Mouse (Mus musculus) midbrain, embryonic 15.5 days (tissue): ENCODE results near the gene Ralgds. TPM values are rescaled to one million over a fixed set of nuclear protein-coding genes. Genes with fewer than 3 reads are reported as not detected.

Experiments
- ATAC-seq: fragments of 200-750 bp; cut with Nextera tagmentation; replicated peaks from 2 replicates; pipeline ENCODE4 v1.8.0; 2017; ENCODE audit warnings: moderate TSS enrichment
- H3K27ac ChIP-seq: fragments of 300-500 bp; sonication (generic); 2 replicates; pipeline ENCODE4 v1.5.1; 2015; ENCODE audit warnings: mild to moderate bottlenecking, inconsistent platforms
- H3K27me3 ChIP-seq: fragments of 300-500 bp; sonication (generic); replicated peaks from 2 replicates; pipeline ENCODE4 v1.6.1; 2015; ENCODE audit warnings: inconsistent platforms
- H3K36me3 ChIP-seq: fragments of 300-500 bp; sonication (generic); replicated peaks from 2 replicates; pipeline ENCODE4 v1.6.1; 2015; ENCODE audit warnings: inconsistent platforms
- H3K4me1 ChIP-seq: fragments of 300-500 bp; sonication (generic); 2 replicates; pipeline ENCODE4 v1.6.1; 2015; ENCODE audit warnings: inconsistent platforms
- H3K4me2 ChIP-seq: fragments of 300-500 bp; sonication (generic); 2 replicates; pipeline ENCODE4 v1.6.1; 2015; ENCODE audit warnings: inconsistent platforms, mild to moderate bottlenecking, moderate library complexity
- H3K4me3 ChIP-seq: fragments of 300-500 bp; sonication (generic); 2 replicates; pipeline ENCODE4 v1.5.1; 2015; ENCODE audit warnings: mild to moderate bottlenecking, inconsistent platforms
- H3K9ac ChIP-seq: fragments of 300-500 bp; sonication (generic); 2 replicates; pipeline ENCODE4 v1.6.1; 2015; ENCODE audit warnings: mild to moderate bottlenecking, inconsistent platforms
- H3K9me3 ChIP-seq: fragments of 300-500 bp; sonication (generic); 2 replicates; pipeline ENCODE4 v1.6.1; 2016; ENCODE audit warnings: inconsistent platforms
- WGBS: fragments of 180-500 bp; shearing (Covaris S2); methylation state at CpG from one replicate; pipeline ENCODE4 v1.1.7; 2015; ENCODE audit warnings: mixed read lengths; 5-methylcytosine and 5-hydroxymethylcytosine counted together
- polyA plus RNA-seq: library from polyadenylated mRNA; unstranded; fragments of >200 nt; fragmentation: Nextera tagmentation; extraction: Ambion mirVana; gene quantifications from 2 replicates; pipeline ENCODE4 v1.2.1, GENCODE M21; 2015

The Ralgds gene
- polyA plus RNA-seq, 1 experiment from 2014 or later: 92.0 TPM

DNA sequence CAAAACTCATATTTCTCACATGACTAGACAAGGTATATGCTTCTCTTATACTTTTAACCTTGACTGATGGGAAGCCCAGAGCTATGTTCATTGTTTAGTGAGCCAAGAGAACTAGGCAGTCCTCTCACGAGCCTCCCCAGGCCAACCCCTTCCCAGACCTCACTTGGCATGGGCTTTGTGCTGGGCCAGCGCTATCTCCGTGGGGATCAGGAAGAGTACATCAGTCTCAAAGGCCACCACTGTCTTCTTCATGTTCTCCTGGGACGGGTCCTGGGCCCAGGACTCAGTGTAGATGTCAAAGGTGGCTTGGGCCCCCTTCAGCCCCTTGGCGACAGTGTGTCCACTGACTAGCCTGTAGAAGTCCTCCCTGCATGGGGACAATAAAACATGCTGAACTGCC is 44.5 kb downstream of the Ralgds start:
- no peaks in the 10 kb centered on the region for H3K4me1 ChIP-seq
- no peak overlapping the region for H3K4me2 ChIP-seq
- H3K9me3 ChIP-seq: no peaks in the 10 kb centered on the region
- H3K36me3 ChIP-seq: peaks cover 12% of the 10 kb centered on the region
- no peaks in the 10 kb centered on the region for H3K27me3 ChIP-seq
- H3K4me3 ChIP-seq: no peak overlapping the region
- no peak for ATAC-seq
- H3K9ac ChIP-seq: no peak overlapping the region
- WGBS: 84% methylated on average over 5 of the region's 5 CpGs
- no peak overlapping the region for H3K27ac ChIP-seq

DNA sequence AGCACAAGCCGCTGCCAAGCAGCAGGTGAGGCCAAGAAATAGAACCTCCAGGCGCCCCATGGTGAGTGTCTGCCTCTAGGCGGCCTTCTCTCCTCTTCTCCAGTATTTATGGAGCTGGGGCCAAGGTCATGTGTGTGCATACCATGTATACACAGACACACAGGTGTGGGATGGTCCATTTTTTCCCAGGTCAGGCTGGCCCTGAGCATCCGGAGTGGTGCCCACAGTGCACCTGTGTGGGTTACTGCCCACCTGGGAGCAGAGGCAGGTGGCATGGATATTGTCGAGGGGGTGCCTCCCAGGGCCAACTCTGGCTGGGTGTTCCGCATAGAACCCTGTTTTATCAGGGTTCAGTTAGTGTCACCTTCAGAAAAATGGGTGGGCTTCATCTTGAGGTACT is 50.4 kb downstream of the Ralgds start, which contains the start of gene Cel:
Gene Cel (minus strand): TSS at position 101 of the 400 bp plus-strand sequence.
- Histone ChIP-seq H3K9me3 (no peaks in the 10 kb centered on the region), H3K4me3 (no peak within 1 kb of the TSS)
- 76% methylated on average over 6 of the region's 6 CpGs for WGBS

GRCm38 (mm10) chr2:28563830-28564229 is 50.9 kb downstream of the Ralgds start:
- H3K27me3 ChIP-seq: no peaks in the 10 kb centered on the region
- no peak overlapping the region for H3K4me2 ChIP-seq
- H3K27ac ChIP-seq: no peak overlapping the region
- H3K9me3 ChIP-seq: no peaks in the 10 kb centered on the region
- no peak overlapping the region for H3K9ac ChIP-seq
- no peak for ATAC-seq
- H3K4me1 ChIP-seq: no peaks in the 10 kb centered on the region
- H3K4me3 ChIP-seq: no peak overlapping the region
- peaks cover 19% of the 10 kb centered on the region for H3K36me3 ChIP-seq

More for the DNA sequence above, 50.4 kb downstream of the Ralgds start, which contains the start of gene Cel:
- no peaks in the 10 kb centered on the region for H3K27me3 ChIP-seq
- ATAC-seq: no peak
- H3K36me3 ChIP-seq: peaks cover 14% of the 10 kb centered on the region
- H3K9ac ChIP-seq: no peak within 1 kb of the TSS
- H3K4me1 ChIP-seq: no peaks in the 10 kb centered on the region
- no peak within 1 kb of the TSS for H3K27ac ChIP-seq
- no peak within 1 kb of the TSS for H3K4me2 ChIP-seq

GRCm38 (mm10) chr2:28564380-28564779 is 51.5 kb downstream of the Ralgds start:
- H3K4me2 ChIP-seq: no peak overlapping the region

DNA sequence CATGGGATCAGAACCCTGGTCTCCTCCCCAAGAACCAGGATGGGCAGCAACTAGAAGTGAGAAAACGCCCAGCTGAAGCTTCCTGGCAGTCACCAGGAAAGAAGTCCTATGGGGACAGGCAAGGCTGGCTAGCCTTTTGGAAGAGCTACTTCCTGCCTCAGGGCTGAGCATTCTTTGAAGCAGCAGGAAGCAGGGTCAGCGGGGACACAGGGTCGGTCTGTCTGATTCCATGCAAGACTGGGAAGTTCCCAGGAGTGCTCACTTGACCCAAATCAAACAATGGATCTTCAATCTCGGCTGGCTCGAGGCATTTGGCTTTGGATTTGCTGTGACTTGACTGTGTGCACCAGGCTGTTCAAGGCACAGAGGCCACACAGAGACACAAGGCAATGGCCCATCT is 53.6 kb downstream of the Ralgds start:
- no peak overlapping the region for H3K4me2 ChIP-seq
- H3K9ac ChIP-seq: no peak overlapping the region
- peaks cover 39% of the 10 kb centered on the region for H3K36me3 ChIP-seq
- WGBS: 76% methylated on average over 5 of the region's 5 CpGs
- H3K4me1 ChIP-seq: no peaks in the 10 kb centered on the region
- no peaks in the 10 kb centered on the region for H3K27me3 ChIP-seq
- ATAC-seq: no peak
- H3K27ac ChIP-seq: no peak overlapping the region
- no peaks in the 10 kb centered on the region for H3K9me3 ChIP-seq
- H3K4me3 ChIP-seq: no peak overlapping the region

More at GRCm38 (mm10) chr2:28564380-28564779, 51.5 kb downstream of the Ralgds start:
- no peak for ATAC-seq
- Histone ChIP-seq H3K9ac (no peak overlapping the region), H3K9me3 (no peaks in the 10 kb centered on the region), H3K36me3 (peaks cover 24% of the 10 kb centered on the region), H3K4me3 (no peak overlapping the region), H3K27ac (no peak overlapping the region), H3K27me3 (no peaks in the 10 kb centered on the region), H3K4me1 (no peaks in the 10 kb centered on the region)
- WGBS: 92% methylated on average over 4 of the region's 4 CpGs

DNA sequence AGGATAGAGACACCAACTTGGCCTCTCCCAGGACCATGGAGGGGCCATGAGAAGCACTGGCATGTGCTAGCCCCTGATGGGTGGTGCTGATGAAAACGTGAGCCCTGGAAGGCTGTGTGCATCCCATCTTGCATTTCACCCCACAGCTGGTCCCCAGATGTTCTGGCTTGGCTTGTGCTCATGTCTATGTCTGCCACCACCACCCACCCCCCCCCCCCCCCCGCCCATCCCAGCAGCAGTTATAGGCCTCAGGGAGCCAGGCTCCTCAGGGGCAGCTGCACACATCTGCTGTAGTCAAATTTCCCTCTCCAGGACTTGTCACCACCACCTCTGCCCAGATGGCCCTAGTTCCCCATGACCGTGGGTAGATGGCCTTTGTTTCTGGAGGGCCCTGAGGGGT is 57.0 kb downstream of the Ralgds start:
- H3K4me2 ChIP-seq: no peak overlapping the region
- no peaks in the 10 kb centered on the region for H3K27me3 ChIP-seq
- ATAC-seq: no peak
- no peak overlapping the region for H3K4me3 ChIP-seq
- no peak overlapping the region for H3K9ac ChIP-seq
- H3K27ac ChIP-seq: no peak overlapping the region
- peaks cover 66% of the 10 kb centered on the region for H3K36me3 ChIP-seq
- WGBS: 79% methylated on average over 2 of the region's 3 CpGs
- H3K4me1 ChIP-seq: no peaks in the 10 kb centered on the region
- H3K9me3 ChIP-seq: no peaks in the 10 kb centered on the region

DNA sequence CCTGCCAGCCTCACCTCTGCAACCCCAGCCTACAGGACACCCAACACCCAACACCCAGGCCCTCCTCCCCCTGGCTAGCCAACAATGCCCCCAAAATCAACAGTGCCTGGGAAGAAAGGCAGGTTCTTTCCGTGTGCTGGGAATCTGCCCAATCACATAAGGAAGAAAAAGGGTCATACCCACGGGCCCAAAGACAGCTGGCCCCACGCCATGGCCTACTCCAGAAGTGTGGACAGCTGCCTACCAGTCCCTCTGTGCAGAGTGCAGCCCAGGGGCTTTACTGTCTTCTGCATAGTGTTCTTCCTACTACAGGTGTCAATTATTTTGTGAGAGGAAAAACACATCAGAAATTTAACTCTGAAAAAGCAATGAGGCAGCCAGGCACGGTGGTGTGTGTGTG is 62.4 kb downstream of the Ralgds start:
- no peaks in the 10 kb centered on the region for H3K27me3 ChIP-seq
- no peak overlapping the region for H3K27ac ChIP-seq
- no peak overlapping the region for H3K4me3 ChIP-seq
- no peaks in the 10 kb centered on the region for H3K4me1 ChIP-seq
- peaks cover 57% of the 10 kb centered on the region for H3K36me3 ChIP-seq
- 96% methylated on average over 4 of the region's 4 CpGs for WGBS
- H3K9me3 ChIP-seq: no peaks in the 10 kb centered on the region
- H3K4me2 ChIP-seq: no peak overlapping the region
- no peak for ATAC-seq
- H3K9ac ChIP-seq: no peak overlapping the region

DNA sequence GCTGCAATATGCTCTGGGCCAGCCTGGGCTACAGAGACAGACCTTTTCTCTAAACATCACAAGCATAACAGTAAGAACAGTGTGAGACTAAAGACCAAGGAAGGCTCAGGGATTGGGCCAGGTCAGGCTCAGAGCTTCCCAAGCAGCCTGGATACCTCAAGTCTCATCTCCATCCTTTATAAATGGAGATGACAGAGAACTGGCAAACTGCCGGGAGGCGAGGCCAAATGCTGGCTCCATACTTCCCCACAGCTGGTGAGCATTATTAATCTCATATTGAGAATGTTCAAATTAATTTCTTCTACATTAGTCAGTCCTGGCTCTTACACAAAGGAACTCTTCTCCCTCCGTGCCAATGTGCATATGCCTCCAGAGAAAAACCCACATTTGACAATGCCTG is 63.9 kb downstream of the Ralgds start:
- H3K27me3 ChIP-seq: no peaks in the 10 kb centered on the region
- H3K27ac ChIP-seq: no peak overlapping the region
- no peak for ATAC-seq
- no peak overlapping the region for H3K4me3 ChIP-seq
- no peak overlapping the region for H3K4me2 ChIP-seq
- H3K36me3 ChIP-seq: peaks cover 44% of the 10 kb centered on the region
- WGBS: 90% methylated on average over 3 of the region's 3 CpGs
- H3K9me3 ChIP-seq: no peaks in the 10 kb centered on the region
- H3K9ac ChIP-seq: no peak overlapping the region
- peaks cover 12% of the 10 kb centered on the region for H3K4me1 ChIP-seq

- no peak for ATAC-seq
- Histone ChIP-seq H3K4me2 (no peak overlapping the region), H3K4me1 (peaks cover 18% of the 10 kb centered on the region), H3K27me3 (no peaks in the 10 kb centered on the region), H3K9ac (no peak overlapping the region), H3K9me3 (no peaks in the 10 kb centered on the region), H3K36me3 (peaks cover 32% of the 10 kb centered on the region), H3K27ac (no peak overlapping the region), H3K4me3 (no peak overlapping the region)
- WGBS: 68% methylated on average over 5 of the region's 5 CpGs
These were observed 65.1 kb downstream of the Ralgds start for GRCm38 (mm10) chr2:28578003-28578402.

DNA sequence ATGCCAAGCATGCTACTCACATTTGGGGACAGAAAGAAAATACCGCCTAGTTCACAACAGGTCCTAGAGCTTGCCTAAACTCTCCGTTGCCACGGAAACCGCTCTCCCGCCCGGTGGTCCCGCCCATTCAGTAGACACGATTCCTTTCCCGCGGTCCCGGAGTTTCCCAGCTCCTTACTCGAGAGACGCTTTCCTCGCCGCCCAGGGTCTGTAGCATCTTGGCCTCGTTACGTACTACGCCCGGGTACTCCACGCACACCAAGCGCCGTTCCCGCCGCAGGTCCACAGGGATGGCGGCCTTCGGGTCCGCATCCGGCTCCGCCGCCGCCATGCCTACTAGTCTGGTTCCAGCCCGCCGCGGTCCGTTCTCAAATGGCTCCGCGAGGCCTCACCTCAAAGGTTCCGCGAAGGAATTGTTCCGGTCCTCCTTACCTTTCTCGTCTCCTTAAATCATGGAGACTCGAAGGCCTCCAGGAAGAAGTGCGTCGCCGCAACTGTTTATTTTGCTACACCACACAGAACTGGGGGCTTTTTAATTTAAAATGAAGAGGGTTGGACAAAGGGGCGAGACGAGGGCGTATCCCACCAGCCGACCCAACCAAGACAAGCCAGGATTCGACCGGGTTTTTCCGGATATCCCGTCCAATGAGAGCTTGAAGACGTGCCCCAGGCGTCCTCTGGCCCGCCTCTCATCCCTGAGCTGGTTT is 69.9 kb downstream of the Ralgds start:
- ATAC-seq: peak; percentile 92
- Histone ChIP-seq H3K4me1 (peaks cover 27% of the 10 kb centered on the region), H3K4me3 (peak overlapping the region; percentile 81), H3K4me2 (peak overlapping the region; percentile 69), H3K27me3 (no peaks in the 10 kb centered on the region), H3K36me3 (no peaks in the 10 kb centered on the region; the same call in 1 of the 2 replicates), H3K9ac (peak overlapping the region; percentile 68), H3K27ac (peak overlapping the region; percentile 94), H3K9me3 (no peaks in the 10 kb centered on the region)
- WGBS: under 1% methylated on average over 56 of the region's 56 CpGs

DNA sequence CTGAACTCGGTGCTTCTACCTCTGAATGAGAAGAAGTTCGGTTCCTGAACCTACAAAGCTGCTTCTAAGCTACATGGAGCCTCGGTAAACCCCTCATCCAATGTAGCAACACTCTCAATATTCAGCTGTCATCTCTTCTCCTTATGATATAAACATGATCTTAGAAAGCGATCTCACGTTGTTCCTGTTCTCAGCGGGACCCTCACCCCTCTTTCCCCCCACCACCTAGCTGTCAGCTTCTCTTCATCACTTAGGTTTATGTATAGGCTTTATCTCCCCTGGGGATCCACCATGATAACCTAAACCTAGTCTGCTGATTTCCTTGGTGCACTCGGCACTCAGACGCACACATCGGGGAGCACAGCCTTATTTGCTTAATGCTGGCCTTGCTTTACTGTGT is 70.7 kb downstream of the Ralgds start, which contains the start of gene Gtf3c5:
Gene Gtf3c5 (minus strand): TSS at position 101 of the 400 bp plus-strand sequence.
- H3K36me3 ChIP-seq: no peaks in the 10 kb centered on the region; the same call in 1 of the 2 replicates
- no peak for ATAC-seq
- peaks cover 27% of the 10 kb centered on the region for H3K4me1 ChIP-seq
- 74% methylated on average over 9 of the region's 9 CpGs for WGBS
- peak within 1 kb of the TSS; percentile 69 for H3K4me2 ChIP-seq
- H3K27ac ChIP-seq: peak within 1 kb of the TSS; percentile 94
- no peaks in the 10 kb centered on the region for H3K9me3 ChIP-seq
- H3K4me3 ChIP-seq: peak within 1 kb of the TSS; percentile 81
- no peaks in the 10 kb centered on the region for H3K27me3 ChIP-seq
- peak within 1 kb of the TSS; percentile 68 for H3K9ac ChIP-seq

- Histone ChIP-seq H3K27me3 (no peaks in the 10 kb centered on the region), H3K4me3 (no peak overlapping the region), H3K36me3 (no peaks in the 10 kb centered on the region), H3K9me3 (0 out of 2 replicates have a peak, but pooled peaks cover 3% of the 10 kb centered on the region), H3K4me2 (no peak overlapping the region), H3K4me1 (peaks cover 27% of the 10 kb centered on the region), H3K9ac (no peak overlapping the region), H3K27ac (no peak overlapping the region)
- ATAC-seq: no peak
- 18% methylated on average over 6 of the region's 6 CpGs for WGBS
These were observed 72.2 kb downstream of the Ralgds start for GRCm38 (mm10) chr2:28585043-28585571.

- H3K4me2 ChIP-seq: no peak overlapping the region
- no peak overlapping the region for H3K27ac ChIP-seq
- H3K4me1 ChIP-seq: peaks cover 27% of the 10 kb centered on the region
- H3K4me3 ChIP-seq: no peak overlapping the region
- H3K9ac ChIP-seq: no peak overlapping the region
- ATAC-seq: no peak
- WGBS: 47% methylated on average over 2 of the region's 2 CpGs
- 0 out of 2 replicates have a peak, but pooled peaks cover 3% of the 10 kb centered on the region for H3K9me3 ChIP-seq
- no peaks in the 10 kb centered on the region for H3K36me3 ChIP-seq
- H3K27me3 ChIP-seq: no peaks in the 10 kb centered on the region
These were observed 72.8 kb downstream of the Ralgds start for GRCm38 (mm10) chr2:28585730-28586129.
